Comparison of ENCODE assay signal across 8 mouse cellular contexts in genomic region chr3:142443006-142443709, GRCm38 (mm10). TPM values are rescaled to one million over a fixed set of nuclear protein-coding genes. Genes with fewer than 3 reads are reported as not detected.
DNase-seq lines count a peak whose midpoint lies in the region; ATAC-seq and TF ChIP-seq lines count a peak whose summit lies in the region.

No protein-coding gene starts in this region.

- no peaks in the 10 kb centered on the region for H3K9me3 ChIP-seq in embryonic facial prominence, embryonic 10.5 days
- no peaks in the 10 kb centered on the region for H3K9me3 ChIP-seq in limb, embryonic 11.5 days (ENCODE audit: control insufficient read depth, low read length)
- H3K9me3 ChIP-seq in midbrain, postnatal 0 days (ENCODE audit: low read length), result no peaks in the 10 kb centered on the region
- H3K9me3 ChIP-seq in stomach, embryonic 14.5 days (ENCODE audit: control insufficient read depth, low read depth, low read length), result no peaks in the 10 kb centered on the region

- H3K9ac ChIP-seq in limb, embryonic 11.5 days (ENCODE audit: low read length), result no peak overlapping the region
- H3K9ac ChIP-seq in midbrain, postnatal 0 days (replicated peaks; ENCODE audit: low read length, poor library complexity, severe bottlenecking), result no peak overlapping the region
- H3K9ac ChIP-seq in stomach, embryonic 14.5 days (replicated peaks; ENCODE audit: low read depth, low read length), result no peak overlapping the region

- peak; percentile 84 for ATAC-seq in granulocyte monocyte progenitor cell, adult 5-6 weeks (replicated peaks; ENCODE audit: poor library complexity, severe bottlenecking)
- ATAC-seq in limb, embryonic 11.5 days (ENCODE audit: insufficient number of reproducible peaks, low FRiP score, low TSS enrichment, low read depth), result no peak
- ATAC-seq in midbrain, postnatal 0 days (ENCODE audit: low FRiP score), result peak; percentile 34; the same call in 1 of the 2 replicates
- ATAC-seq in stomach, embryonic 14.5 days (ENCODE audit: insufficient number of reproducible peaks, insufficient read depth, low FRiP score, low read depth), result peak; percentile 64; the same call in 1 of the 2 replicates

- peak; percentile 92 for DNase-seq in 416B (ENCODE audit: low read depth)
- peak; percentile 94 for DNase-seq in adrenal gland, postnatal 14 days
- peak; percentile 83 for DNase-seq in embryonic facial prominence, embryonic 10.5 days (ENCODE audit: low spot score)
- peak; percentile 89 for DNase-seq in kidney, adult 18-20 months
- DNase-seq in limb, embryonic 11.5 days (ENCODE audit: low spot score), result peak; percentile 89
- peak; percentile 93 for DNase-seq in midbrain, postnatal 0 days (ENCODE audit: low spot score)

- H3K27me3 ChIP-seq in embryonic facial prominence, embryonic 10.5 days (replicated peaks; ENCODE audit: low read depth, poor library complexity, severe bottlenecking), result no peaks in the 10 kb centered on the region
- no peaks in the 10 kb centered on the region for H3K27me3 ChIP-seq in limb, embryonic 11.5 days (ENCODE audit: control insufficient read depth, insufficient read depth, low read length)
- H3K27me3 ChIP-seq in midbrain, postnatal 0 days (ENCODE audit: insufficient read depth, low read length), result no peaks in the 10 kb centered on the region
- no peaks in the 10 kb centered on the region for H3K27me3 ChIP-seq in stomach, embryonic 14.5 days (ENCODE audit: control insufficient read depth, insufficient read depth, low read length)

- 13% methylated on average over 12 of the region's 12 CpGs for WGBS in embryonic facial prominence, embryonic 10.5 days
- 10% methylated on average over 12 of the region's 12 CpGs for WGBS in limb, embryonic 11.5 days
- 15% methylated on average over 12 of the region's 12 CpGs for WGBS in midbrain, postnatal 0 days
- 5% methylated on average over 12 of the region's 12 CpGs for WGBS in stomach, embryonic 14.5 days

- TF ChIP-seq CTCF in midbrain, postnatal 0 days (IDR thresholded peaks at IDR 0.05), result peak; percentile 80

- no peak overlapping the region for H3K4me2 ChIP-seq in limb, embryonic 11.5 days (ENCODE audit: low read depth, severe bottlenecking)
- H3K4me2 ChIP-seq in midbrain, postnatal 0 days (ENCODE audit: low read depth, low read length, poor library complexity, severe bottlenecking), result 0 out of 2 replicates have a peak overlapping the region, but pooled peaks have one; percentile 15
- peak overlapping the region; percentile 2; the same call in 1 of the 2 replicates for H3K4me2 ChIP-seq in stomach, embryonic 14.5 days (replicated peaks; ENCODE audit: low read depth, low read length)

- H3K27ac ChIP-seq in embryonic facial prominence, embryonic 10.5 days (replicated peaks), result no peak overlapping the region
- H3K27ac ChIP-seq in limb, embryonic 11.5 days (replicated peaks; ENCODE audit: low read depth, low read length), result no peak overlapping the region
- H3K27ac ChIP-seq in midbrain, postnatal 0 days (ENCODE audit: low read depth, low read length), result no peak overlapping the region
- H3K27ac ChIP-seq in stomach, embryonic 14.5 days (ENCODE audit: low read length), result no peak overlapping the region

- peaks cover 37% of the 10 kb centered on the region for H3K4me1 ChIP-seq in embryonic facial prominence, embryonic 10.5 days
- no peaks in the 10 kb centered on the region for H3K4me1 ChIP-seq in limb, embryonic 11.5 days (ENCODE audit: control insufficient read depth, insufficient read depth, low read length)
- 0 out of 2 replicates have a peak, but pooled peaks cover 3% of the 10 kb centered on the region for H3K4me1 ChIP-seq in midbrain, postnatal 0 days (ENCODE audit: insufficient read depth, low read length)
- 0 out of 2 replicates have a peak, but pooled peaks cover under 1% of the 10 kb centered on the region for H3K4me1 ChIP-seq in stomach, embryonic 14.5 days (ENCODE audit: control insufficient read depth, insufficient read depth, low read length)

- no peaks in the 10 kb centered on the region for H3K36me3 ChIP-seq in embryonic facial prominence, embryonic 10.5 days (replicated peaks)
- no peaks in the 10 kb centered on the region for H3K36me3 ChIP-seq in limb, embryonic 11.5 days (ENCODE audit: control insufficient read depth, insufficient read depth, low read length)
- no peaks in the 10 kb centered on the region for H3K36me3 ChIP-seq in midbrain, postnatal 0 days (ENCODE audit: insufficient read depth, low read length)
- H3K36me3 ChIP-seq in stomach, embryonic 14.5 days (ENCODE audit: control insufficient read depth, insufficient read depth, low read length), result no peaks in the 10 kb centered on the region

- H3K4me3 ChIP-seq in embryonic facial prominence, embryonic 10.5 days, result no peak overlapping the region
- no peak overlapping the region for H3K4me3 ChIP-seq in limb, embryonic 11.5 days (ENCODE audit: low read depth, low read length)
- no peak overlapping the region for H3K4me3 ChIP-seq in midbrain, postnatal 0 days (ENCODE audit: low read depth, low read length)
- no peak overlapping the region for H3K4me3 ChIP-seq in stomach, embryonic 14.5 days (ENCODE audit: low read depth, low read length)

RNA-seq across cellular contexts. Expression of gene Pdlim5, which starts 47.7 kb away (rescaled TPM):
- total RNA-seq in adrenal gland, postnatal 14 days (2021), result 58.7 and 62.7 TPM in 2 replicates
- 17.2 and 18.2 TPM in 2 replicates for polyA plus RNA-seq in embryonic facial prominence, embryonic 10.5 days (2016; fragmentation: Nextera tagmentation; extraction: Ambion mirVana)
- 17.5 and 25.7 TPM in 2 replicates for total RNA-seq in granulocyte monocyte progenitor cell, adult 5-6 weeks (2014; fragmentation: Nextera tagmentation)
- total RNA-seq in granulocyte monocyte progenitor cell, adult 5-6 weeks (2017), result 16.7 and 17.6 TPM in 2 replicates
- polyA plus RNA-seq in limb, embryonic 11.5 days (2014; fragmentation: Nextera tagmentation; extraction: Ambion mirVana), result 15.3 and 15.6 TPM in 2 replicates
- 28.1 and 29.1 TPM in 2 replicates for total RNA-seq in midbrain, postnatal 0 days (2014; rRNA removed)
- 12.6 and 13.7 TPM in 2 replicates for polyA plus RNA-seq in midbrain, postnatal 0 days (2015; fragmentation: Nextera tagmentation; extraction: Ambion mirVana)
- 49.6 and 51.1 TPM in 2 replicates for polyA plus RNA-seq in stomach, embryonic 14.5 days (2014; fragmentation: Nextera tagmentation; extraction: Ambion mirVana)

RNA-seq across cellular contexts. Expression of gene Gbp5, which starts 50.6 kb away (rescaled TPM):
- 2.6 and 5.7 TPM in 2 replicates for total RNA-seq in adrenal gland, postnatal 14 days (2021)
- polyA plus RNA-seq in embryonic facial prominence, embryonic 10.5 days (2016; fragmentation: Nextera tagmentation; extraction: Ambion mirVana), result not detected in 2 replicates
- total RNA-seq in granulocyte monocyte progenitor cell, adult 5-6 weeks (2014; fragmentation: Nextera tagmentation), result 5.2 and 11.1 TPM in 2 replicates
- 9.4 and 11.3 TPM in 2 replicates for total RNA-seq in granulocyte monocyte progenitor cell, adult 5-6 weeks (2017)
- not detected in 2 replicates for polyA plus RNA-seq in limb, embryonic 11.5 days (2014; fragmentation: Nextera tagmentation; extraction: Ambion mirVana)
- total RNA-seq in midbrain, postnatal 0 days (2014; rRNA removed), result 0.19 and 1.0 TPM in 2 replicates
- 0.23 and 0.39 TPM in 2 replicates for polyA plus RNA-seq in midbrain, postnatal 0 days (2015; fragmentation: Nextera tagmentation; extraction: Ambion mirVana)
- polyA plus RNA-seq in stomach, embryonic 14.5 days (2014; fragmentation: Nextera tagmentation; extraction: Ambion mirVana), result 0.07 TPM in 1 of 2 replicates, not detected in the other
